Mouse (Mus musculus) ES-E14 (cell line): ENCODE results near the gene Zfp386. TPM values are rescaled to one million over a fixed set of nuclear protein-coding genes. Genes with fewer than 3 reads are reported as not detected.

Source experiments
- DNase-seq: peaks from one replicate; pipeline ENCODE4 v3.0.0-alpha.2; 2013; ENCODE audit warnings: low read depth, low spot score
- H3K27ac ChIP-seq: 2 replicates; pipeline ENCODE4 v1.5.1; 2012; ENCODE audit warnings: low read depth, mild to moderate bottlenecking, low read length, moderate library complexity, mixed read lengths; ENCODE audit not compliant: poor library complexity, insufficient read depth, severe bottlenecking
- H3K36me3 ChIP-seq: 2 replicates; pipeline ENCODE4 v1.6.1; 2012; ENCODE audit warnings: mild to moderate bottlenecking, low read length, moderate library complexity, mixed read lengths; ENCODE audit not compliant: control insufficient read depth, poor library complexity, insufficient read depth, severe bottlenecking
- H3K4me1 ChIP-seq, 2 experiments: fragments of 150-350 bp in 1 of 2; sonication (generic) in 1 of 2; 2 replicates each; pipeline ENCODE4 v1.6.1; 2012; ENCODE audit warnings: low read length in 2 of 2, mild to moderate bottlenecking in 1 of 2, mixed read lengths in 1 of 2; ENCODE audit not compliant: control insufficient read depth in 2 of 2, insufficient read depth in 2 of 2, poor library complexity in 1 of 2
- H3K4me3 ChIP-seq, 2 experiments: fragments of 150-350 bp in 1 of 2; sonication (generic) in 1 of 2; 2 replicates each; pipeline ENCODE4 v1.5.1; 2012; ENCODE audit warnings: low read length in 2 of 2, low read depth in 1 of 2, mild to moderate bottlenecking in 1 of 2, mixed read lengths in 1 of 2; ENCODE audit not compliant: insufficient read depth in 1 of 2, poor library complexity in 1 of 2, severe bottlenecking in 1 of 2
- H3K9ac ChIP-seq: 2 replicates; pipeline ENCODE4 v1.6.1; 2012; ENCODE audit warnings: low read depth, mild to moderate bottlenecking, low read length, mixed read lengths; ENCODE audit not compliant: poor library complexity, insufficient read depth, severe bottlenecking
- H3K9me3 ChIP-seq: fragments of 150-350 bp; sonication (generic); 2 replicates; pipeline ENCODE4 v1.6.1; 2012; ENCODE audit warnings: low read depth, mild to moderate bottlenecking, low read length; ENCODE audit not compliant: control insufficient read depth, insufficient read depth
- CHD2 ChIP-seq: IDR thresholded peaks from 2 replicates; pipeline ENCODE4 v1.6.1; 2014; ENCODE audit warnings: mild to moderate bottlenecking, low read depth, low read length, inconsistent platforms
- HCFC1 ChIP-seq: IDR thresholded peaks from 2 replicates; pipeline ENCODE4 v1.6.1; 2012; ENCODE audit warnings: low read length, inconsistent platforms, borderline replicate concordance; ENCODE audit not compliant: insufficient read depth
- MAFK ChIP-seq: IDR thresholded peaks from 2 replicates; pipeline ENCODE4 v1.6.1; 2014; ENCODE audit warnings: mild to moderate bottlenecking, low read depth, low read length, inconsistent platforms; ENCODE audit not compliant: insufficient read depth
- ZC3H11A ChIP-seq: IDR thresholded peaks from 2 replicates; pipeline ENCODE4 v1.6.1; 2012; ENCODE audit warnings: low read depth, mild to moderate bottlenecking, inconsistent platforms, low read length, borderline replicate concordance
- ZNF384 ChIP-seq: IDR thresholded peaks from 2 replicates; pipeline ENCODE4 v1.6.1; 2012; ENCODE audit warnings: low read depth, low read length, inconsistent platforms
- in situ Hi-C, 2 experiments: fragments of 600-800 bp; cut with MboI; formaldehyde crosslinking; loops; one replicate each; pipeline ENCODE4 v1.15.1; 2025; ENCODE audit warnings: low sequenced_read_pairs in 2 of 2, inconsistent platforms in 1 of 2; ENCODE audit not compliant: unreplicated experiment in 2 of 2
- total RNA-seq: library from RNA; depleted of rRNA; stranded (reverse); fragments of 300-350 nt; gene quantifications from 2 replicates; pipeline ENCODE4 v1.2.3, GENCODE M21; 2012

Zfp386 gene
- total RNA-seq, 1 experiment = 29.0 TPM

DNA sequence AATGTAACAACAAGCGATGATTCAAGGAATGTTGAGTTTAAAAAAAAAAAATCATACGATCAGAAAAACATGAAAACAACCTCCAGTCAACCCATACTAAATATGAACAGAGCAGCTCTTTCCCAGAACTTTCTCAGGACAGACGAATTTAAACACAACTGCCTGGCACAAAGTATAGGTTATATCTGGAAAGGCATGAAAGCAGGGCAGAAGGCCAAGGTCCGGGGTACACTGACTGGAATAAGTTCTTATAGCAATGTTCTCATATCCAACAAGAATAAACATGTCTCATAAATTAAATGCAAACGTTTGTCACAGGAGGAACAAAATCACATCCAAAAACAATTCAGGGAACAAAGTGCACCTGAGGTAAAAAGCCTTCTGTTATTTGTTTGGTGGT lies 12.2 kb upstream of the Zfp386 start:
- in situ Hi-C loops = no loop called here
- H3K4me3 ChIP-seq = no peak overlapping the region
- H3K9me3 ChIP-seq = no peaks in the 10 kb centered on the region
- H3K27ac ChIP-seq = no peak overlapping the region
- no peaks in the 10 kb centered on the region for H3K4me1 ChIP-seq
- H3K36me3 ChIP-seq = no peaks in the 10 kb centered on the region
- no peak for DNase-seq
- H3K9ac ChIP-seq = no peak overlapping the region
- TF ChIP-seq CHD2 (no peak), ZNF384 (no peak), ZC3H11A (no peak), HCFC1 (no peak), MAFK (no peak)

- H3K36me3 ChIP-seq = no peaks in the 10 kb centered on the region
- H3K9me3 ChIP-seq = no peaks in the 10 kb centered on the region
- H3K27ac ChIP-seq = no peak overlapping the region
- in situ Hi-C loops = no loop called here
- H3K4me1 ChIP-seq = peaks cover 0 to 7% of the 10 kb centered on the region in 2 experiments; a peak in 2 of 4 replicates
- no peak for TF ChIP-seq CHD2
- no peak for TF ChIP-seq ZC3H11A
- TF ChIP-seq HCFC1 = no peak
- TF ChIP-seq ZNF384 = no peak
- no peak for TF ChIP-seq MAFK
- H3K4me3 ChIP-seq = no peak overlapping the region
- DNase-seq = no peak
- no peak overlapping the region for H3K9ac ChIP-seq
Observed at GRCm38 (mm10) chr12:116044785-116045184, 2.7 kb upstream of the Zfp386 start.

GRCm38 (mm10) chr12:116048766-116049165 lies 1.2 kb downstream of the Zfp386 start:
- TF ChIP-seq MAFK (no peak), ZC3H11A (no peak), HCFC1 (no peak), CHD2 (no peak), ZNF384 (no peak)
- peak overlapping the region in 1 of 2 experiments; percentile 80; a peak in 1 of 4 replicates for H3K4me3 ChIP-seq
- no peak overlapping the region for H3K27ac ChIP-seq

GRCm38 (mm10) chr12:116049236-116049635 lies 1.7 kb downstream of the Zfp386 start:
- Histone ChIP-seq H3K36me3 (no peaks in the 10 kb centered on the region), H3K9me3 (no peaks in the 10 kb centered on the region), H3K4me1 (peaks cover 0 to 7% of the 10 kb centered on the region in 2 experiments; a peak in 2 of 4 replicates), H3K4me3 (no peak overlapping the region), H3K27ac (no peak overlapping the region), H3K9ac (no peak overlapping the region)
- in situ Hi-C loops = no loop called here
- no peak for DNase-seq
- TF ChIP-seq ZC3H11A (no peak), ZNF384 (no peak), MAFK (no peak), CHD2 (no peak), HCFC1 (no peak)

More at GRCm38 (mm10) chr12:116048766-116049165, 1.2 kb downstream of the Zfp386 start:
- Histone ChIP-seq H3K9me3 (no peaks in the 10 kb centered on the region), H3K36me3 (no peaks in the 10 kb centered on the region), H3K9ac (no peak overlapping the region; the same call in 1 of the 2 replicates), H3K4me1 (peaks cover 0 to 7% of the 10 kb centered on the region in 2 experiments; a peak in 2 of 4 replicates)
- in situ Hi-C loops = no loop called here
- DNase-seq = no peak

DNA sequence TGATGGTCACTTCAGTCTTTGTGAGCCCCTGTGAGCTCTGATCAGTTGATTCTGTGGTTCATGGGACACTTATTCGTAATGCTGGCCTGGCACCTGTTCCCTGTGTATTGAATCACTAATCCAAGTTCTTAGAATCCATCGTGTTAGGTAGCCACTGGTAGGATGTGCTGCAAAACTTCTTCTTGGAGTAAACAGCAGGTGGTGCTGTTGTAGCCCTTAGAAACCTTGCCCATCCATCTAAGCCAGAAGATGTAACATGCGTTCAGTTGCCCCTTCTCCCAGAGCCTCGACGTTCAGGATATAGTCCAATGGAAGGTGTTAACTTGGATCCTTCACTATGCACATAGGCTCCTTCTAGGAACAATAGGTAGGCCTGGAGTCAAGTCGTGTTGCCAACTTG lies 2.2 kb downstream of the Zfp386 start:
- Histone ChIP-seq H3K36me3 (peaks cover 3% of the 10 kb centered on the region), H3K27ac (no peak overlapping the region), H3K9ac (no peak overlapping the region), H3K4me3 (no peak overlapping the region), H3K4me1 (peaks cover 0 to 7% of the 10 kb centered on the region in 2 experiments; a peak in 2 of 4 replicates), H3K9me3 (no peaks in the 10 kb centered on the region)
- 0 out of 2 replicates have a peak, but pooled peaks have one; percentile 33 for TF ChIP-seq ZC3H11A
- TF ChIP-seq HCFC1 = no peak
- no peak for TF ChIP-seq CHD2
- TF ChIP-seq ZNF384 = no peak
- TF ChIP-seq MAFK = no peak
- peak; percentile 34 for DNase-seq
- in situ Hi-C loops = no loop called here
